Mouse (Mus musculus): ENCODE data around the gene Acan.

GRCm38 (mm10) chr7:79147011-79147837, 93.9 kb downstream of the Acan start:
- TF ChIP-seq CTCF (IDR thresholded peaks at IDR 0.05; ENCODE audit: low read depth, low read length), result no peak
- TF ChIP-seq TAL1 (conservative IDR thresholded peaks at IDR 0.05; ENCODE audit: low read depth, low read length), result no peak
- no peak for TF ChIP-seq GATA1 (IDR thresholded peaks at IDR 0.05; ENCODE audit: borderline replicate concordance, low read length)
- TF ChIP-seq GATA2 (IDR thresholded peaks at IDR 0.05; ENCODE audit: borderline replicate concordance, low read depth, low read length), result no peak
- no peak for TF ChIP-seq POLR2AphosphoS5 (IDR thresholded peaks at IDR 0.05; ENCODE audit: insufficient replicate concordance, low read depth, low read length)

All from G1E (cell line).